Mouse (Mus musculus): Measurements from ENCODE around the gene Cacna2d3.

Gene Cacna2d3

DNA sequence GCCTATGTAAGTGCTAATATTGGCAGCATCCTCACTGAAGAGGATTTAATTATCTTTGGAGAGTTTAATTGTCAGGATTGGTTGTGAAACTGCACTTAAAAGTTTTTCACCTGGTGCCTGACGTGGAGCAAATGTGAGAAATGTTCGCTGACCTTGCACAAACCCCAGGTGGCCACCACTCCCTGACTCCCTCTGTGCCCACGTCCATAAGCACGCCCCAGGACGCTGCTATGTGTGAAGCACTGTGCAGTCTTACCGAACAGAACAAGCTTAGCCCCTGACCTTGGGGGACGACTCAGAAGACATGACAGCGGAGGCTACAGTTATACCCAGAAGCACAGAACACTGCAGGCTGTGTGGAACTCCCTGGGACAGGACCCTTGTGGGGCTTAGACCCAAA, 93.5 kb downstream of the Cacna2d3 start:
- DNase-seq = no peak

DNA sequence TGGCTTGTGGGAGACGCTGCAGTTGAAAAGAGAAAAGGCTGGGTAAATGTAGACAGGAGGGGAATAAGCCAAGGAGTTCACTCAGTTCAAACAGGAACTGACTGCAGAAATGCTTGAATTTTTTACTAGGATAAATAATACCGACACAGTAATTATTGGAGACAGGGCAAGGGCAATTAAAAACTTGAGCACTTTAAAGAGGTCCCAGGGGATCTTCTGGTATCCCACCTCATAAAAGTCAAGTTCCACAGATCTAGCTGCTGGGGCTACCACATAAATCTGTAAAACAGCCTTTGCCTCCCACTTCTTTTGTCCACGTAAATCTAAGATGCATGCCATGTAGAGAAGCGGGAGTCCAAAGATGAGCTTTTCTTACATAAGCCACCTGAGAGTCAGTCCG, 109.2 kb downstream of the Cacna2d3 start:
- DNase-seq = no peak

DNA sequence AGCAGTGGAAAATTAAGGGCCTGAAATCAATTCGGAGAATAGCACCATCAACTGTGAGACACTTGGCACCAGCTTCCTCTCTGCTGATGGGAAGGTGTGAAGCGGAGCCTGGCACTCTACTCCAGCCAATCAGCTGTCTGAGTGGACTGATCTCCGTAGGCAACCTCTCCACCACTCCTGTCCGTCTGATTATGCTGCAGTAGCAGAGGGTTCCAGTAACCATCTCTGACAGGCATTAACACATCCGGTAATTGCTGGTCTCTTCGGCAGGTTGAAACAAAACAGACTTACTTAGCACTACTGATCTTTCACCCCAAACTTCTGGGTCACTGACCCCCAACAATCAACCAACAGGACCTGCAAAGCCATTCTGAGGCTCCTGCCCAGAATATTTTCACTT, 112.9 kb downstream of the Cacna2d3 start:
- no peak for DNase-seq

DNA sequence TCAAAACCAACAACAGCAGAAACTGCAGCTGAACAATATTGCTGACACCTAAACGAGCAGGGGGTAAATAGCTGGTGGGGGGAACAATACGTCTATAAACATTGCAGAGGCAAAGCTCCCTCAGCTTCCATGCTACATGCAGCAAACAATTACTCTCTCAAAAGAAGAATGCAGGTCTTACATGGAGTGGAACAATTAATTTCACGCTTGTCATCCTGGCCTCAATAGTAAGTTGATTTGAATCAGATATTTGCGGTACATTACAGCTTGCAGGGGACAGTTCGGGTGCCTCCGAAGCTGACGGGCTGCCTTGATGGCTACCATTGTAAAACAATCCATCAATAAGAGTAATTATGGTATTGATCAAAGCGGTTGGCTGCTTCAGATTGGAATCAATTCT, 122.2 kb downstream of the Cacna2d3 start:
- peak; percentile 23 for DNase-seq

DNA sequence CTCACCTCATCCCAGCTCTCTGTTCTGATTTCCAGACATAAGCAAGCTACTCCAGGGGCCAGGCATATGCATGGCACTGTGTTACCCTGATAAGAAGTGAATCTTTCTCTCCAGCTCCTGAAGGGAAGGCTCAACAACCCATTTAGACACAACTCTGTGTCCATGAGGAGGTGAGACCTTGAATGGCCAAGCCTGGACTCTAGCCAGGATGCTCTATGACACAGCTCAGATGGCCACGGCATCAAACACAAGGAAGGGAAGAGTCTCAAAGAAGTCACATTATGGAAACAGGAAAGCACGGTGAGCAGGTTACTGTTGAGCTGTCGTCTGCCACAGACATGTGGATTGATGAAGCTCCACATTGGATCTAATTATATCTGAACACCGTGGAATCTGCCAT, 128.8 kb downstream of the Cacna2d3 start:
- no peak for DNase-seq

DNA sequence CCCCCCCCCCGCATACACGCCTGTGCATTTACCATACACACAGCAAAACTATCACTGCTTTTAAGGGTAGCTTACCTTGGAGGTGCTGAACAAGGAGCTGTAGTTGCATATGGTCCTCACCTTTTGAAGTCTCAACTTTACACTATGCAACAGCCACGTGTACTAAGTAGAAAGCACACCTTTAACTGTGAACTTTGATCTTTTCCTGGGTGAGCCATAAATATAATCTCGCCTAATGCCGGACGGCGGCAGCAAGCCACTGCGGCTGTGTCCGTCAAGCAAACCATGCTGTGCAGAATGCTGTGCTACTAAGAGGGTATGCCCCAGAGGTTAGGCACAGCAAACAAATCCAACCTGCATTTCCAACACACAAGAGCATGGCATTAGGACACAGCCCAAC, 132.0 kb downstream of the Cacna2d3 start:
- DNase-seq = no peak

DNA sequence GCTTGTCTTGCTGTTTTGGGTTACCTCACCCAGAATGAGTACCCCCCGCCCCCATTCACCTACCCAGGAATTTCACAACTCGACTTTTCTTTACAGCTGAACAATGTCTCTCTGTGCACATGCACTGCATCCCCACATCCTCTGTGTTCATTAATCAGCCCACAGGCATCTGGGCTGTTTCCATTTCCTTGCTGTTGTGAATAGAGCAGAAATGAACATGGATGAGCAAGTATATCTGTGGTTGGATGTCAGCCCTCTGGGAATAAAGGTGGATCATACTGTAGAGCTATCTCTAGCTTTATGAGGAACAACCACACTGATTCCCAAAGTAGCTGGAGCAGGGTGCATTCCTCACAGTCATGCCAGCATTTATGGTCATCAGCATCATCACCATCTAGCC, 139.7 kb downstream of the Cacna2d3 start:
- DNase-seq = no peak

DNA sequence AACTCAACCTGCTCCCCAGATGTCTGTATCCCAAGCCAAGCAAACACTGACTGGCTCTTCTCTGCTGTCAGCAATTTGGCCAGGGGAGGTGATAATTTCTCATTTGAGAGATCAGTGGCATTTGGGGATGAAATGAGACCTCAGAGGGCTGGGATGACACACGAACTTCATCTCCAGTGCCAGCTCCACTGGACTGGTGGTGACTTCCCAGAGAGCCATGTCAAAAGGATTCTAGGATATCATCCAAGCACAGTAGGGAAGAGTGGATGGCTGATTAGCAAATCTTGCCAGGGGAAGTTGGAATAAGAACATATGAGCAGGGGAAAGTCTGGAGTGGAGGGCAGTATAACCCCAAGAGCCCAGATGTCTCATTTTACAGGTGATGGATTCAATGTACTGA, 143.9 kb downstream of the Cacna2d3 start:
- DNase-seq = no peak

DNA sequence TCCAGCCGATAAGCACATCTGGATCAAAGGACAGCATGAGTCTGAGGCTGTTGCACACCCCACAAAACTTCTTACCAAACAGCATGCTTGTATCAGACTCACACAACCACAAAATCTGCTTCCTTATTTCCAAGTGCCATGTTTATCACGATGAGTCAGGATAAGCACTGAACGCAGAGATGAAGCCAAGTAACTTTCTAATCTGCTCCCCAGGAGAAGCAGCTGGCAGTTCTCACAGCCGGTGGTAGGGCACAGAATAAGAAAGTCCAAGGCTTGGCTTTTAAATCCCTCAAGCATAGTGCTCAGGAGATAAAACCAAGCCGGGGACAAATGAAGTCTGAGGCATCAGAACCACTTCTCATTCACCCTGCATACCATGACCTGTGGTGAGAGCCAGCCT, 146.1 kb downstream of the Cacna2d3 start:
- no peak for DNase-seq

DNA sequence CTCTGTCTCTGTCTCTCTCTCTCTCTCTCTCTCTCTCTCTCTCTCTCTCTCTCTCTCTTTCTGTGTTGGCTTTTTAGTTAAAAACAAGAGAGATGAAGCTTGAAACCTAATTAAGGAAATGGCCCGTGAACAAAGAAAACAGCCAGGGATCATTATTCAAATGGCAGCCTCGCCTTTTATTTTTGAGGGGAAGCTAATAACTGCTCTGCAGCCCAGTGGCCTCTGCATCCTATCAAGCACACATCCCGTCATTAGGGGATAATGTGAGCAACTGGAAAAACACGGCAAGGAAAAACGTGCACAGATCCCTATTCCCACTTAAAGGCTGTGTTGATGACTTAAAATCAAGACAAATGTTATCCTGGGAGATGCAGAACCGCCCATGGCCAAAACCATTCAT, 159.0 kb downstream of the Cacna2d3 start:
- DNase-seq = peak; percentile 27

DNA sequence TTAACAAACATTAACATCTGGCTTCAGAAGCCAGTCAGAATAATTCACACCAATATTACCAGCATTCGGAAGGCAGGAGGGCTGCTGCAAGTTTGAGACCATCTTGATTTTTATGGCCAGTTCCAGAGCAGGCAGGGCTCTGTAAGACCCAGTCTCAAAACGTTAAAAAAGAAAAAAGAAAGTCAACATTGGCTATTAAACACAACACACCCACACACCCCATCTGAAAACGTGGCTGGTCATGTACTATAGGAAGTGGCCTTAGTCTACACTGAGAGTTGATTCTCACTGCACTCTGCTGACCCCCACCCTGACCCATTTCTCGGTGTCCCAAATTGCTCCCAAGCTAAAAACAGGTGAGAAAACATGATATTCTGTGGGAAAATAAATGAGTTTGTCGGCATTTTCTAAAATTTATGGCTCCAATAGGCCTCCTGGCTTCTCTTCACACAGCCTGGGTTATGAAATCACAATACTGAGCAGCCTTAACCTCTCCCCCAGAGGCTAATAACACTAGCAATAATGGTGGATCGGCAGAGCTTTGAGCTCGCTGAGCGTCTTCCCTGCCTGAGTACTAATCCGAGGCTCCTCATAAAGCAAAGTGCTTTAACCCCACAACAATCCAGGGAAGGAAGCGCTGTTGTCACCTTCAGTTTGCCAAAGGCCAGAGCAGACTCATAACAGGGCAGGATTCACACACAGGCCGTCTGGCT, 160.4 kb downstream of the Cacna2d3 start:
- DNase-seq = no peak

DNA sequence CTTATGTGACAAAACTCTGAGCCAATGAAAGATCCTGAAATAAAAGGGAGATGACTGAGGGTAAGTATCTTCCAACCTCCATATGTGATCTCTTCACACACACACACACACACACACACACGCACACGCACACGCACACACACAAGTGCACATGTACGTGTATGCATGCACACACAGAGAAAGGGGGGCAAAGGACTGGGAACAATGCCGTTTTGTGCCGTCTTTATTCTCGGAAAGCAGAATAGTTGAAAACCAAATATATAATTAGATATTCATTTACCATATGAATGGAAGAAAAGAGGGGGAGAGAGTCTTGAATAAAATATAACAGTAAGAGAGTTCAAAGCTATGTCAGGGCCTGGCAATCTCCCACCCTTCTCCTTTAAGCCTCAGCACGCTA, 163.2 kb downstream of the Cacna2d3 start:
- DNase-seq = no peak

DNA sequence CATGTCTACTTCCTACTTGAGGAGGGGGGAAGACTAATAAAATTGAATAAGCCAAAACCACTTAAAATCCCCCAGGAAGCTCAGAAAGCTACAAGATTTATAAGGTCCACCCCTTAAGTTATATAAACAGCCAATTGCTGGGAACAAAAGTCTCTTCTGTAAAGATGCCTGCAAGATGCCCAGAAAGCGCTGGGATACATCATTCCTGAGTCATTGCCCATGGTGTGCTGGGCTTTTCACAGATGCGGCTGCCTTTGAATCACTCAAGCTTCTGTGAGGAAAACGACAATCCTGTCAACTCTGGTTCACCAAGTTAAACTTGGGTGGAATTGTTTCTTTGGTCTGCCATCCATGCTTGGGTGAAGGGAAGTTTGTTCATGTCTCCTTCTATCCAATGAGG, 165.5 kb downstream of the Cacna2d3 start:
- DNase-seq = no peak

DNA sequence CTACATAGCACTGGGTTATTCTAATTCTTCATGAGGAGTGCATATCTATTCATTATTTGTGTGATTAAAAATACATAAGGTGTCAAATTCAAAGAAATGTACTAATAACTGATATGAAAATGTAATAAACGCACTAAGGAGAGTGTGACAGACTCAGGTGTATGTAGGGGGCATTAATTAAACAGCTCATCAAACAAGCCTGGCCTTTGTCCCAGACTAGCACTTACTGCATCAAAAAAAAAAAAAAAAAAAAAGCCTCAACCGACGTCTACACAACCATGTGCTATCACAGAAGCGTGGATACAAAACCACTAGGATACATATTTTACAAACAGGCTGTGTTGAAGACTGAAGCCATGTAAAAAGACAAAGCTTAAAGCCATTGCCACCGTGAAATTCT, 169.2 kb downstream of the Cacna2d3 start:
- DNase-seq = no peak

DNA sequence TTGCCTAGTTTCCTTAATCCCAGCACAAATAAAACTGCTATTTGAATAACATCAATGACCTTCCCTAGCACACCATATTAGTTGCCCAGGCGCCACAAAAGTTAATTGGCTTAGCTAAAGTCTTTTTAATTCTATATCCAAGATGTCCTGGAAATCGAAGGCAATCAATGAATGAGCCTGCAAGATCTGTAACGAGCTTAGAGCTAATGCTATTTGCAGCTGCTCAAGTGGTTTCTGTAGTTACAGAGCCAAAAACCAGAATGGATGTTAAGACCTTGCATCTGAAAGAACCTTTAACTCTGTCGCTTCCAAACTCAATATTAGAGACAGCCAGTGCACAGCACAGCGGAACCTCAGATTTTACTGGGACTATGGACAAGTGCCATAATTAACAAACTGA, 173.0 kb downstream of the Cacna2d3 start:
- no peak for DNase-seq

DNA sequence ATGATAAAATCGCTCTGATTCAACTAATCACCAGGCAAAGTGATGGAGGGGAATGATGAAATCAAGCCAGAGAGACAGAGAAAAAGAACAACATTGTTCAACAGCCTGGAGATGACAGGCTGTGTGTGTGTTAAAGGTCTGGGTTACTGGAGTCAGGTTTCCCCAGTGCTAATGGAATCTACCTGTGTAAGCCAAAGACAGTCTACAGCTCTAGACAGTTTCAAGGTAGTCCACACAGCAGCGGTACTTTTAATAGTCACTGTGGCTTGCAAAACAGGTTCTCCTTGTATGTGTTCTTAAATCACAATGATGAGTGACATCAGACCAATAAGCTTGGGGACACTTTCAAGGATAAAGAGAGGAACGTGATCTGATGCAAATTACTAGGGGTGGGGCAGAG, 191.1 kb downstream of the Cacna2d3 start:
- DNase-seq = no peak

DNA sequence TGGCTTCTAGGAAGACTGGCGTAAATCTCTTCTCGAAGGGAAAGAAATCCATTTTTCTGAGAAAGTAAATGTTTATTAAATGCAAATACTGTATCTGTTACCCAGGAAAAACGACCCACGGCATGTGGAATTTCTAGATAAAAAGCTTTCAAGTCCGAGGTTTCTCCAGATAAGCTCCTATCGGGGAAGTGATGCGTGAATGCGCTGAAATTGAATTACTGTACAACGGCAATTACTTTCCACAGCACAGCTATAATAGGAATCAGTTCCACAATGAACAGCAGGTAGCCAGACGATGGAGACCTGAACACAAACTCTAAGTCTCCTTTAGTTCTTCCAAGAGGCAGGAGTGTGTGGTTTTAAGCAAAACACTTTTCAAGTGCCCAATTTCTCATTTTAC, 193.0 kb downstream of the Cacna2d3 start:
- no peak for DNase-seq

DNA sequence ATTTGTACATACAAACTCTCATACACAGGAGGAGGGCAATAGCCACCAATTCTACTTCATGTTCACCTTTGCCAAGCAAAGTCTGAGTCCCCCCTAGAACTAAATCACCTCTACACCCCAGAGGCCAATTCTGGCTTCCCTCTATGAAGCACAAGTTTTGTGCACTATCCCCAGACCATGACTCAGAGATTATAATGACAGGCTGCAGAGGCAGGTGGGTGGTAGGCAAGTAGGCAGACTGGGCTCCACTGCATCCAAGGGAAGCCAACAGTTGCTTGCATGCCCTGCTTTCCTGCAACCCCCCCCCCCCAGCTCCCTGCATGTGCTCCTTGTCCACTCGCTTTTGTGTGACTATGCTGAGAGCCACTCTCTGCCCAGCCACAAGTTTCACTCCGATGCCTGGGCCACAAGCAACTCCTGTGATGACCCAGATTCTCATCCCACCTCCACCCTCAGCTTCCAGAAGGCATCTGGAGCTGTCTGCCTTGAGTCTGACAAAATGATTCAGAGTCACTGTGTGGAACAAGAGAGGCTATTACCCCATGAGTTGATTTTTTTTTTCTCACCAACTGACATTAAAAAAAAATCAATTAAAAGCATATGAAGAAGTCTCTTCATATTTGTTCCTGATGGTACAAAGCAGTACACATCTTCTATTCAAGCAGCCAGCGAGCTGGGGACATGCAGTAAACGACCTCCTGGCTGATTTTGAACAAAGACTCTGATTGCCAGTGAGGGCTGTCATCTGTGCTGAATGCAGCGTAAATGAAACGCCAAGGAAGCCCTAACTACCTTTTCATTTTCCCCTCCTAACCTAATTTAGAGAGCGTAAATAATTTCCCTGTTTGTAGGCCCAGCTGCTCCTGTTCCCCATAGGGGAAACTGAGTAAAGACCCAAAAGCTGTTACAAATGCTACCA, 201.7 kb downstream of the Cacna2d3 start:
- no peak for DNase-seq

DNA sequence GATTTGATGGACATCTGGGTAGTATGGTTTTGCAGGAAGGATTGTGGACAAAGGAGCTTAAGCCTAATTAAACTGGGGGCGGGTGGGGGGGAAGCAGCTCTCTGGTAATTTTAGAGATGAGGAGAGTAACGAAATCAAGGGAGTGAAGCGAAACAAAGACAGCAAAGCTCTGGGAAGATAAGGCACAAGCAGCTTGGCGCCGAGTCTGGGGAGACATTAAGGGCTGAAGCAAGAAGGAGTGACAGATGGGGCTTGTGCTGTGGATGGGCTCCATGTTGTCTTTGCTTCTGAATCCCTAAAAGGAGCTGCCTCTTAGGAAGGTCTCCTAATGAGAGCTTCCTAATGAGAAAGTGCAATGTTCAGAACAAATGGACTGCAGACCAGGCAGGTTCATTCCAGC, 219.0 kb downstream of the Cacna2d3 start:
- no peak for DNase-seq

DNA sequence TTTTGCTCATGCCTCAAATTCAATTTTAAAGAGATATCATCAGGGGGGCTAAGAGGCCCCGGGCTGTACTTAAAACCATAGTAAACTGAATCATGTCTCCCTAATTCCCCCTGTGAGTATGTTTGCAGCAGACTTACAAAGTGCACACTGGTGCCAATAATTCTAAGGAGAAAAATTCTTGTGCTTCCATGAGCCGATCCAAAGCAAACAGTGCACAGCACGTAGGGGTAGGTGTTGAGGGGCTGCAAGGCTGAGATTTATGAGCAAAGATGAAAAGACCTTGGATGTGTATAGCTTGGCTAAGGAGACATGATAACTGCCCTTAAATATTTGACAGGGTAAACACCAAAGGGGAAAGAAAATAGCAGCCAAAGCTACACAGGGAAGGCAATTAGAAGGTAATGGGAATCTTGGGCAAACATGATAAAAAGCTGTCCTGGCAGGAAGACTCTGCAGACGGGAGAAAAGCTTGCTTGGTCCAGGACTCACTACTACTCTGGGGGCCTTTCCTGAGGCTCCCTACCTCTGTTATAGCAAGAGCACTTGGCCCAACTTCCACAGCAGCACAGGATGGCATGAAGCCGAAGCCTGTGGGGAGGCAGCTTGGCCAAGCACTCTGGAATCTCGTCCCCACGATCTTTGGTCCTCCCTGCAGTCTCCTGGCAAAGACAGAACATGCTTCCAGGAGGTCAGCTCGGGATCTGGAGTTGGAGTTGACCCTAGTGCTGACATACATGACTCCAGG, 222.9 kb downstream of the Cacna2d3 start:
- no peak for DNase-seq

DNA sequence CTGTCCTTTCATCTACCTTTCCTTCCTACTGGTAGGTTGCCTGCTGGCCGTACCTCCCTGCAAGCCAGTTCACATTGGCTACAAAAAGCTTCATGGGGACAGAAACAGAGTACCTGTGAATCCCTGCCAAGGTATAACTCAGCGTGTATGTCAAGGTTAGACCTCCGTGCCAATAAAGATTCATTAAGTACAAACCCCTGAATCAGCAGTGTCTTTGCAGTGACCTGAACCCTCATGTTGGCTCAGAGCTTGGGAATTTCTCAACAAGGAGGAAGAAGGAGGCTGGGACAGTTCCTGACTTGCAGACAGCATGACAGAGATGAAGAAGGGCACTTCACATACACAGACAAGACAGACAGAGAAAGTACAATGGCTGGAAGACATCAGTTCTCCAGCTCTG, 225.1 kb downstream of the Cacna2d3 start:
- no peak for DNase-seq

DNA sequence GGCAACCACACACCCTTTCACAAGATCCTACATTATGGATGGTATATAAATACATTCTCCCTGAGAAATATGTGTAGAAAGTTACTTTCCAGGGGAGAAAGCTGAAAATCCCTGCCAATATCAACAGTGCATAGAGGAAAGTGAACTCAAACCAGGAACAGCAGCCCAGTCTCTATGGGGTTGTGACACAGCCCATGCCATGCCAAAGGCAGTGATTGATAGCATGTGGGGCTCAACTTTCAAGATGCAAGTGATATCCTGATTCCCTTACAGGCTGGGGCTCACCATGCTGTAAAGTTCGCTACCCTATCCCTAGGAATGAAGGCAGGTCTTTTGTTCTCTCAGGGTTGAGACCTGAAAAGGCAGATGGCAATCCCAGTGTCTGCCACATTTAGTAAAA, 229.9 kb downstream of the Cacna2d3 start:
- DNase-seq = peak; percentile 3

DNA sequence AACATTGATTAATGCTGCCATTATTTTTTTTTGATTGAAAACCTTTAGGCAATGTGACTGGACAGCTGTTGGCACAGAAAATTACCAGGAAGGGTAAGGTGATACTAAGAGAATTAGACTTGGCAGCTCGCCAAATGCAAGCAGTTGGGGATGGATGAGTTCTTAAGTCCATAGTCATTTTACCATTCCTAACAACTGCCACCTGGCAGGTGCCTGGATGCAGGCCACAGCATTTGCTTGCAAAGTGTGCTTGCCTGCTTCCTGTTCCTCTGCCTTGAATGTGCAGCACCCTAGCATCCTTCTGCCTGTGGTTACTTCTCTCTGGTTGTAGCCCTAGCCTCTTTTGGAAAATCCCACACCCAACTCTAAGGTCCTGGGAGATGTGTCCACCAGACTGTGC, 236.2 kb downstream of the Cacna2d3 start:
- DNase-seq = no peak
